Mouse (Mus musculus) MEL (cell line): ENCODE results near the gene Gja5.

Source experiments
- CTCF ChIP-seq, 3 experiments: IDR thresholded peaks in 2 of 3; conservative IDR thresholded peaks in 1 of 3; 2 replicates each; pipeline ENCODE4 v1.5.1; 2011 to 2012; ENCODE audit warnings: low read length in 3 of 3, low read depth in 2 of 3, mild to moderate bottlenecking in 2 of 3, improper control_type of control experiment in 1 of 3, inconsistent platforms in 1 of 3, mixed read lengths in 1 of 3, moderate library complexity in 1 of 3; ENCODE audit not compliant: control insufficient read depth in 1 of 3, insufficient read depth in 1 of 3, poor library complexity in 1 of 3, severe bottlenecking in 1 of 3
- EP300 ChIP-seq, 2 experiments: IDR thresholded peaks; 2 replicates each; pipeline ENCODE4 v1.6.1; 2011; ENCODE audit warnings: improper control_type of control experiment in 2 of 2, low read length in 2 of 2, low read depth in 1 of 2, mild to moderate bottlenecking in 1 of 2
- KAT2A ChIP-seq: conservative IDR thresholded peaks from 2 replicates; pipeline ENCODE4 v1.6.1; 2012; ENCODE audit warnings: low read depth, low read length, improper control_type of control experiment, inconsistent platforms
- MAZ ChIP-seq: IDR thresholded peaks from 2 replicates; pipeline ENCODE4 v1.6.1; 2012; ENCODE audit warnings: low read depth, mild to moderate bottlenecking, inconsistent platforms, low read length, improper control_type of control experiment
- MYC ChIP-seq: IDR thresholded peaks from 2 replicates; pipeline ENCODE4 v1.6.1; 2011; ENCODE audit warnings: low read depth, mild to moderate bottlenecking, low read length, improper control_type of control experiment, moderate library complexity
- NELFE ChIP-seq: IDR thresholded peaks from 2 replicates; pipeline ENCODE4 v1.6.1; 2011; ENCODE audit warnings: low read depth, low read length, improper control_type of control experiment
- POLR2A ChIP-seq, 2 experiments: IDR thresholded peaks; 2 replicates each; pipeline ENCODE4 v1.6.1; 2011 to 2012; ENCODE audit warnings: low read length in 2 of 2, mild to moderate bottlenecking in 2 of 2, control low read depth in 1 of 2, improper control_type of control experiment in 1 of 2, low read depth in 1 of 2, moderate library complexity in 1 of 2; ENCODE audit not compliant: control insufficient read depth in 1 of 2, insufficient read depth in 1 of 2, poor library complexity in 1 of 2
- USF2 ChIP-seq, 2 experiments: IDR thresholded peaks; 2 replicates each; pipeline ENCODE4 v1.6.1; 2011 to 2012; ENCODE audit warnings: improper control_type of control experiment in 2 of 2, low read length in 2 of 2, borderline replicate concordance in 1 of 2, inconsistent platforms in 1 of 2, low read depth in 1 of 2, mild to moderate bottlenecking in 1 of 2; ENCODE audit not compliant: insufficient read depth in 1 of 2
- ZC3H11A ChIP-seq: IDR thresholded peaks from 2 replicates; pipeline ENCODE4 v1.6.1; 2012; ENCODE audit warnings: low read depth, mild to moderate bottlenecking, inconsistent platforms, low read length, improper control_type of control experiment
- ZKSCAN1 ChIP-seq: IDR thresholded peaks from 2 replicates; pipeline ENCODE4 v1.6.1; 2012; ENCODE audit warnings: low read depth, mild to moderate bottlenecking, inconsistent platforms, low read length, improper control_type of control experiment, moderate library complexity

DNA sequence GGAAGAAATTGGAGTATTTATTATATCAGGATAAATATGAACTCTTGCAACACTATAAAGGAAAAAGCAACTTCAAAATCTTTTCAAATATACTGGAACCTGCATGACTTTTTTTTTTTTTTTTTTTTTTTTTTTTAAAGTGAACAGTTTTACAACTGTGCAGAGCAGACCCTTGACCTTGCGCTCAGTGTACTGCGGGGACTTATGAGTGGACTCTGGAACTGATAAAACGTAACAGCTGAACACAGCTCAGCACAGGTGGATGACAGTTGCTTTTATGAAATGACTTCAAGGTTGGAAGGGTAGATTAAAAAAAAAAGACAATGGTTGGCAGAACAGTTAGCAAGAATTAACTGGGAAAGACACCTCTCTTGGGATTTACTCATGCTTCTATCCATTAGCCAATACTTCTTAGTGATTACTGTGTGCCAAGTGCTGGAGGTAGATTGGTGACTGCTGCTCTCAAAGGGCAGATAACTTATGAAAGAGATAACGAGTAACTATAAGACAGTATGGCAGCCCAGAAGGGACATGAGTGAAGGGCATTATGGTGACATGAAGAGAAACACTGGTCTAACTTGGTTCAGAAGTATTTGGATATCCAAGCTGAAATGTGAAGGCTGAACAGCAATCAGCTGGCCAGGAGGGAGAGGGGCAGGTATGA lies 2.0 kb upstream of the Gja5 start:
- TF ChIP-seq POLR2A (IDR thresholded peaks at IDR 0.05; ENCODE audit: control insufficient read depth in 1 of 2, insufficient read depth in 1 of 2, low read depth in 1 of 2, low read length in 2 of 2, poor library complexity in 1 of 2) (no peak), MAZ (no peak), EP300 (IDR thresholded peaks at IDR 0.05; ENCODE audit: low read depth in 1 of 2, low read length in 2 of 2) (peak; percentile 29 to 51; a peak in 3 of 4 replicates), CTCF (IDR thresholded peaks at IDR 0.05 in 2 of 3, conservative IDR thresholded peaks at IDR 0.05 in 1 of 3; ENCODE audit: control insufficient read depth in 1 of 3, insufficient read depth in 1 of 3, low read depth in 2 of 3, low read length in 3 of 3, poor library complexity in 1 of 3, severe bottlenecking in 1 of 3) (no peak), USF2 (IDR thresholded peaks at IDR 0.05; ENCODE audit: borderline replicate concordance in 1 of 2, insufficient read depth in 1 of 2, low read depth in 1 of 2, low read length in 2 of 2) (no peak), ZKSCAN1 (no peak), ZC3H11A (no peak), MYC (no peak), KAT2A (no peak), NELFE (no peak)
